Mouse (Mus musculus) left cerebral cortex, adult 11 months (tissue): ENCODE results near the gene Trim80.
"Not testable (repeated sequence)": the region's sequence is repeated elsewhere in the genome, so short reads cannot be mapped to it uniquely, and the experiment has no call there.

Experiments used
- DNase-seq: peaks from one replicate; pipeline ENCODE4 v3.0.0; 2022; ENCODE audit warnings: low spot score

The Trim80 gene

DNA sequence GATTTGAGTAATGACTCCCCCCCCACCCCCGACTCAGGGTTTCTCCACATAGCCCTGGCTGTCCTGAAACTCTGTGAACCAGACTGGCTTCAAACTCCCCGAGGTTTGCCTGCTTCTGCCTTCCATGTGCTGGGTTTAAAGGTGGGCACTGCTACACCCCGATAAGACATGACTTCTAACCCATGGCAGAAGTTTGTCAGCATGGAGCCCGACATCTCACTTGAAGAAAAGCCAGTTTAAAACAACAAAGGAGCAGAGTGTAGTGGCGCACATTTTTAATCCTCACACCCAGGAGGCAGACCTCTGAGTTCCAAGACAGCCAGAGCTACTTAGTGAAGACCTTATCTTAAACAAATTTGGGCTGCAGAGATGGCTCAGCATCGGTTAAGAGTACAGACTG lies 52.0 kb downstream of the Trim80 start:
- no peak for DNase-seq

DNA sequence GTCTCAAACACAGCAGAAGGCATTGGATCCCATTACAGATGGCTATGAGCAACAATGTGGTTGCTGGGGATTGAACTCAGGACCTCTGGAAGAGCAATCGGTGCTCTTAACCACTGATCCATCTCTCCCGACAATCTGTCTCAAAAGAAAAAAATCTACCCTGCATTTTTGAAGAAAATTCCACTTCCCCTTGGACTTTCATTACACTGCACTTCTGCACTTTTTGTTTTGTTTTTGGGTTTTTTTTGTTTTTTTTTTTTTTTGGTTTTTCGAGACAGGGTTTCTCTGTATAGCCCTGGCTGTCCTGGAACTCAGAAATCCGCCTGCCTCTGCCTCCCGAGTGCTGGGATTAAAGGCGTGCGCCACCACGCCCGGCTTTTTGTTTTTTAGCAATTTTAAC lies 56.2 kb downstream of the Trim80 start:
- not testable (repeated sequence) for DNase-seq
